Mouse (Mus musculus): ENCODE results near the gene Ccnd3. TPM values are rescaled to one million over a fixed set of nuclear protein-coding genes. Genes with fewer than 3 reads are reported as not detected.

Gene Ccnd3
- total RNA-seq, 2 experiments from 2014 or later = 408 to 430 TPM

DNA sequence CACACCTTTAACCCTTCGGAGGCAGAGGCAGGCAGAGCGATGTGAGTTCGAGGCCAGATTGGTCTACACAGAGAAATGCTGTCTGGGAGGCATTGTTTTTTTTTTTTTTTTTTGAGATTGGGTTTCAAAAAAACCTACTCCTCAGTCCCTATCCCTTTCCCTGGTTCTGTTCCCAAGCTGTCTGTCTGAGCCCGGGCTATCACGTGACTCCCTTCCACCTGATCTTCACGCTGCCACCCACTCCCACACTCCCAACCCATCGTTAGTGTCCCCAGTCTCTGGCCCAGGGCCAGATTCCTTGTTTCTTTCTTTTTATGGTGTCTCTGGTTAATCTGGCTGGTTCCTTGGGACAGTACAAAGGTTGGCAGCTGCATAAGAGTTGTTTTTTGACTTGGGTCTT lies 46.2 kb downstream of the Ccnd3 start:
- no peak for DNase-seq

- DNase-seq = no peak
Measured at GRCm38 (mm10) chr17:47552994-47553393, 48.1 kb downstream of the Ccnd3 start.

- no peak for DNase-seq
Measured at GRCm38 (mm10) chr17:47554621-47555020, 49.8 kb downstream of the Ccnd3 start.

DNA sequence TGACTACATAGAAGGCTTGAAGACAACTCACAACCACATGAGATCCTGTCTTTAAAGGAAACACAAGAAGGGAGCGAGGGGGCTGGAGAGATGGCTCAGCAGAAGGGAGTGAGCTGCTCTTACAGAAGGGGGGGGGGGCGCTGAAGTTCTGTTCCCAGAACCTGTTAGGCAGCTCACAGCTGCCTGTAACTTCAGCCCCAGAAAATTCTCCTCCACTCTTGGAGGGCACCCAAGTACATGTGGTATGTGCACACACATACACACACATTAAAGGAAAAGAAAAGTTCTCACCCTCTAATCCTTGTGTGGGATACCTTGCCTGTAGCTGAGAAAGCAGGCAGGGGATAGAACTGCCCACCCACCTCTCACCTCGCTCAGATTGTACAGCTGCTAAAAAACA lies 52.3 kb downstream of the Ccnd3 start:
- DNase-seq = no peak

DNA sequence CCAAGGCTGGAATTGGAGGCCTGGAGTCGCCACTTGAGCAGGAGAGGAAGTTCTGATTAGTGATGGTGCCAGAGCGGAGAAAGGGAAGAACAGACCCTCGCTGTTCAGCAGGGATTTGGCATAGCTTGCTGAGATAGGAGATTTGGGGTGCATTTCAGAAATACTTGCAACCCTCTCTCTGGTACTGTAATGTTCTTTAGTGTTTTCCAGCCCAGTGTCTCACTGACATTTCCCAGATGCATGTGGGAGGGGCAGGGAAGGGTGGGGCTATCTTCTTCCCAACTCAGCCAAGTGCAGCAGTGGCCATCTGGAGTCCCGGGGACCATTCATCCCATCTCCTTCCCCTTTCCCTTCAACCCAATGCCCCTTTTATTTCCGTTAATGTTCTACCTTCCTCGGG lies 54.9 kb downstream of the Ccnd3 start:
- DNase-seq = no peak

DNA sequence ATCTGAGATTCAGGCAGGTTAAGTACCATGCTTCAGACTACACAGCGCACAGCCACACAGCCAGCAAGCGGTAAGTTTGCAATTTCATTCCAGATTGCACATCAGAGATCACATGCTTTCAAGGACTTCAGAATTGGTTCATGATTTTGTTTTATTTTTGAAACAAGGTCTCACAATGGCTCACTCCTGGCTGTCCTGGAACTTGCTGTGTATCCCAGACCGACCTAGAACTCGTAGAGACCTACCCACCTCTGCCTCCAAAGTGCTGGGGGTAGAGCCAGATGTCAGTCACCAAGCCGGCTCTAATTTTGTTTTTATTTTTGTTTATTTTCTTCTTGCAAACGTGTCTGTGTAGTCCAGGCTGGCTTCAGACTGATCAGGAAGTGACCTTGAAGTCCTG lies 58.0 kb downstream of the Ccnd3 start:
- peak in 1 of 2 experiments; percentile 36 for DNase-seq

GRCm38 (mm10) chr17:47564612-47565011 lies 59.8 kb downstream of the Ccnd3 start:
- no peak for DNase-seq

DNA sequence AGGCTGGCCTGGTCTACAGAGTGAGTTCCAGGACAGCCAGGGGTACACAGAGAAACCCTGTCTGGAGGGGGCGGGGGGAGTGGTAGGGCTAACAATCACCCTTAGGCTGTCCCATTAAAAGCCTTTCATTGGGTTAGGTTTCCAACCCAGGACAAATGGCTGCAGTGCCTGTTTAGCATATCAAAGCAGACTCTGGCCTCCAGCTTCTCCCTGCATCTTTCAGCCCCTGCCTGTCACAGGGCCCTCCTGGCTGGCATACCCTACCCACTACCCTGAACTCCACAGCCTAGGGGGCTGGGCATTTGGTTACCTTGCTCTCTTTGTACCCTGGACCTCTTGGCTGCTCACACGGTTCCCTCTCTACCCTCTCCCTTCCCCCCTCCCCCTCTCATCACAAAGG lies 61.3 kb downstream of the Ccnd3 start:
- DNase-seq = no peak

DNA sequence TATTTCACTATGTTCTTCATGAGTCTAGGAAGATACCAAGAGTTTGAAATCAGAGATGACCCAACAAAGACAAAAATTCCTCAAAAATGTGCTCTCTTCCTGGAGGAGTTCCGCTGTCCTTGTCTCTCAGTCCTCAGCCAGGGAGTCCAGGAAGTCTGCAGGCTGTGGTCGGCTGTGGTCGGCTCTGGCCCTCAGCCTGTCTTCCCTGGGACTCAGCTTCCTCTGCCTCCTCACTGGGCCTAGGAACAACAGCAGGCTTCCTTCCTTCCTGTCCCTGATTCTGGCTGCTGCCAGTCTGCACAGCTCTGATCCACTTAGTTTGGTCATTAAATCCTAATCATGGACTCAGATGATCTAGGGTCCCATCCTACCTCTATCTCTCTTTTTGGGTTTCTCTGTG lies 62.4 kb downstream of the Ccnd3 start:
- DNase-seq = peak; percentile 43 to 48

- DNase-seq = no peak
Measured at GRCm38 (mm10) chr17:47568389-47568788, 63.5 kb downstream of the Ccnd3 start.

DNA sequence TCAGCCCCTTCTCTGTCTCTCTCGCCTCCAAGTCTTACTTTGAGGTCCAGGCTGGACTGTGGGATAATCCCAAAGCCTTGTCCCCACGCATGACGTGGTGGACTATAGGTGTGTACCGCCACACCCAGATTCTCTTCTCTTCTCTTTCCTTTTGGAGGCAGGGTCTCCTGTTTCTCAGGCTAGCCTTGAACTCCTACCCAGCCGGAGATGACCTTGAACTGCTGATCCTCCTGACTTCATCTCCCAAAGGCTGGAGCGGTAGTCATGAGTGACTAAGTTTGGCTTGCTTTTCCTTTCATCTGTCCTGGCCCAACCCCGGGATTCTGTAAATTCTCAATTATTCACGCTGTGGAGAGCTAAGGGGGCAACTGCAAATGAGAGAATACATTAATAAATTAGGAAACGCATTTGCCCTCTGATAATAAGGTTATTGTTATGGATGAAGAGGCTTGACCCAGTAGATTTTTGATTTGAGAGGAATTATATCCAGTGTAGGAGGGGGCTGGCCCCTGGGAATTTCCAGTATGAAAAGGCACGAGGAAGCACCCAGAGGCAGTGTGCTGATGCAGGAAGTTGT lies 64.2 kb downstream of the Ccnd3 start:
- DNase-seq = no peak

- no peak for DNase-seq
Measured at GRCm38 (mm10) chr17:47571621-47572020, 66.8 kb downstream of the Ccnd3 start.

- DNase-seq = no peak
Measured at GRCm38 (mm10) chr17:47572436-47572835, 67.6 kb downstream of the Ccnd3 start.

- DNase-seq = no peak
Measured at GRCm38 (mm10) chr17:47574028-47574427, 69.2 kb downstream of the Ccnd3 start.

- no peak for DNase-seq
Measured at GRCm38 (mm10) chr17:47574830-47575229, 70.0 kb downstream of the Ccnd3 start.

- DNase-seq = peak; percentile 37 to 56
Measured at GRCm38 (mm10) chr17:47578655-47579054, 73.8 kb downstream of the Ccnd3 start.

GRCm38 (mm10) chr17:47580962-47581361 lies 76.1 kb downstream of the Ccnd3 start:
- peak; percentile 50 to 56 for DNase-seq

- no peak for DNase-seq
Measured at GRCm38 (mm10) chr17:47588517-47588916, 83.7 kb downstream of the Ccnd3 start.

DNA sequence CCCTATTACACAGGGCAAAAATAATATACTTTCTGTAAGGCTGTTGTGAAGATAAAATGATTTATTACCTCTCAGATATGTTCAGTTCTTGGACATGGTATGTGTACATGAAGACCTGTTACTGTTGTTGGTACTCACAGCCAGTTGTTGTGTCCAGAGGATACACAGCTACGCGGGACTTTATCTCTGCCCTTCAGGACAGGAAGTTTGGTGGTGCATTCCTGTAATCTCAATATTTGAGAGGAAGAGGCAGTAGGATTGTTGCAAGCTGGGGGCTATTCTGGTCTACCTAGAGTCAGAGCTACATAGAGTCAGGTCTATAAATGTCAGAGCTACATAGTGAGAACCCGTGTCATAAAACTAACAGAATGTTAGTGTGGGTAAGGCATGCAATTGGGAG lies 86.2 kb downstream of the Ccnd3 start:
- no peak for DNase-seq

DNA sequence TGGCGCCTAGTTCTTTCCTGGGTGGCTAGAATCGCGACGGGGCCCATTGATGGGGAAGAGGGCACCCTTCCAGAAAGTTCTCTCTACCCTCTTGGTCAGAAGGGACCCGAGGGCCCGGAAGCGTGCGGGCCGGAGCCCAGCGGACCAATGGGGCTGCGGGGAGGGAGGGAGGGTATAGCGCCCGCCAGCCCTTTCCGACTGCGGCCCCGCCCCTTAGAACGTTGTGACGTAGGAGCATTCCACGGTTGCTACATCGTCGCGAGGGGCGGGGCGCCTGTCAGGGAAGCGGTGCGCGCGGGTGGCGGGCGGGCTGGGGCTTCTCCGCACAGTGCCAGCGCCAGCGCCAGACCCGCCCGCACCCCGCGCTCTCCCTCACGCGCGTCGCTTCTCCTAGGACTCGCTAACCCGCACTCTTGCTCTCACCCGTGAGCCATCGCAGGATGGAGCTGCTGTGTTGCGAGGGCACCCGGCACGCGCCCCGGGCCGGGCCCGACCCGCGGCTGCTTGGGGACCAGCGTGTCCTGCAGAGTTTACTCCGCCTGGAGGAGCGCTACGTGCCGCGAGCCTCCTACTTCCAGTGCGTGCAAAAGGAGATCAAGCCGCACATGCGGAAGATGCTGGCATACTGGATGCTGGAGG lies 88.5 kb downstream of the Ccnd3 start:
- peak; percentile 97 to 99 for DNase-seq

GRCm38 (mm10) chr17:47593854-47594182 lies 89.0 kb downstream of the Ccnd3 start:
- DNase-seq = no peak

DNA sequence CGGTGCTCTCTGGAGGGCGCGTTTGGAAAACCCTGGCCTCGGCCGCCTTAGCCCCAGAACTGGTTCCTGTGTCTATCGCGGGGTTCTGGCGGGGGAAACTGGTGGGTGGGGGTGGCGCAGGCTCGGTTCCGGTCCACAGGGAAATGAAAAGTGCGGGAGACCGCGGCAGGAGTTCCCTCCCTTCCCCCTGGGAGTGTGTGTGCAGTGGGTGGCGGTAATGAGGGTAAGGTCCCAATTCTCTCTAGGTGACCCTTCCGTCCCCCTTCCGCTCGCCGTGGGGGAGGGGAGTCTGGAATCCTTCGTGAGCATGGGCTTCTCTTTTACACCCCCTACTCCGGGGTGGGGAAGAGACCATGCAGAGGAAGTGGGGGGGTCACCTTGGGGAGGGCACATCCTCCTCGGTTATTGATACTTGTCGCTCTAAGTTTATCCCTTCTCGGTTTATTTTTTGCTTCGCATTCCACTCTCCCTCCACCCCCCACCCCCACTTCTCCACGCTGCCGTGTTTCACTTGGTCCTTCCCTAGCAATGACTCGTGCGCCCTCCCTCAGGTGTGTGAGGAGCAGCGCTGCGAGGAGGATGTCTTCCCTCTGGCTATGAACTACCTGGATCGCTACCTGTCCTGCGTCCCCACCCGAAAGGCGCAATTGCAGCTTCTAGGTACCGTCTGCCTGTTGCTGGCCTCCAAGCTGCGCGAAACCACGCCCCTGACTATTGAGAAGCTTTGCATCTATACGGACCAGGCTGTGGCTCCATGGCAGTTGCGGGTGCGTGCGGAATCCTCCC lies 89.5 kb downstream of the Ccnd3 start:
- peak; percentile 56 to 63 for DNase-seq

GRCm38 (mm10) chr17:47594969-47595247 lies 90.1 kb downstream of the Ccnd3 start:
- no peak for DNase-seq
